Mouse (Mus musculus) lung, adult 2 months (tissue): ENCODE data around the gene Wfikkn1.

Experiments used
- CTCF ChIP-seq: fragments of 200-500 bp; IDR thresholded peaks from 2 replicates; pipeline ENCODE4 v1.5.1; 2011; ENCODE audit warnings: mild to moderate bottlenecking, low read length, control low read depth; ENCODE audit not compliant: insufficient read depth
- POLR2A ChIP-seq: fragments of 200-500 bp; IDR thresholded peaks from 2 replicates; pipeline ENCODE4 v1.6.1; 2011; ENCODE audit warnings: low read depth, mild to moderate bottlenecking, control low read depth, low read length, borderline replicate concordance; ENCODE audit errors: extremely low read depth

- TF ChIP-seq CTCF (no peak), POLR2A (no peak)
These were observed 44.8 kb downstream of the Wfikkn1 start for GRCm38 (mm10) chr17:25835816-25836215.
